Comparison of ENCODE assay signal across 8 mouse cellular contexts in the genomic region with DNA sequence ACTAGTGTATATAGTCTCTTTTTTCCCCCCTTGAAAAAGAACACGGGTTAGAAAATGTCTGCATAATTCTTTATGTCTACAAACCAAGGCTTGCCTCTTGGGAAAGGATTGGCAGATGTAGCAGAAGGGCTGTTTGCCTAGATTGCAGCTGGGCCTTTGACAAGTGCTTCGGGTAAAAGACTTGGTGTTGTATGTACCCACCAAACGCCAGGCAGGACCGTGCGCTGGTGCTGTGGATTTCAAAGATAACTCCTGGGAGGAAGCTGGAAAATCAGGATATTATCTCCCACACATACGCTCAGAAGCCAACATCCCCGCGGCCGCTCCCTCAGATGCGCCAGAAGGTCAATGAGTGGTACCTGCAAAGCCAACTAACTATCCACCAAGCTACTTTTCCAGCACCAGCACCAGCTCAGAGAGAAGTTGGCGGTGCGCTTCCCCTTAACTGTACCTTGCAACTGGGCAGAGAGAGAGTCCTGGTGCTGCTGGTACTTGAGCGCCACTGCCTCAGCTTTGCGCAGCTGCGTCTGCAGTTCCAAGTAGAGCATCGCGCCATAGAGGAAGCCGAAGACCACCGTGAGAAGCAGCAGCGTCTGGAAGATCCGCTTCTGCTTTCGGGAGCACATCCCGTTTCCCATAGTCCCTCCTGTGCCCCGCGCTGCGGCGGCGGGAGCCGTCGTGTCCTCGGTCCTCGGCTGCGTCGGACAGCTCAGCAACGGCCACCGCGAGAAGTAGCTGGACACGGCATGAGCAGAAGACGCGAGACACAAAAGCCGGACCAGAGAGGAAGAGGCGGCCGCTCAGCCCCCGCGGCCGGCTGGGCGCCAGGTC. TPM values are rescaled to one million over a fixed set of nuclear protein-coding genes. Genes with fewer than 3 reads are reported as not detected.
DNase-seq lines count a peak whose midpoint lies in the region; ATAC-seq and TF ChIP-seq lines count a peak whose summit lies in the region.

No protein-coding gene starts in this region.

- H3K4me3 ChIP-seq in bone marrow macrophage, adult 2 months (ENCODE audit: insufficient read depth, low read length) = peak overlapping the region; percentile 84
- H3K4me3 ChIP-seq in forebrain, postnatal 0 days (ENCODE audit: low read depth, low read length) = peak overlapping the region; percentile 83
- H3K4me3 ChIP-seq in intestine, embryonic 14.5 days (ENCODE audit: low read depth, low read length) = peak overlapping the region; percentile 75

- peak overlapping the region; percentile 87 for H3K4me2 ChIP-seq in forebrain, postnatal 0 days (ENCODE audit: low read depth)
- peak overlapping the region; percentile 70 for H3K4me2 ChIP-seq in intestine, embryonic 14.5 days (ENCODE audit: low read length)

- DNase-seq in kidney, postnatal 25 days = peak; percentile 30 to 60
- DNase-seq in kidney, postnatal 4 days = no peak
- DNase-seq in forebrain, postnatal 0 days = peak; percentile 66
- peak; percentile 80 for DNase-seq in intestine, embryonic 14.5 days (ENCODE audit: low spot score)
- DNase-seq in lung, postnatal 10 days = peak; percentile 64
- DNase-seq in right cerebral cortex, postnatal 14 days = peak; percentile 25
- no peak for DNase-seq in Muller cell, postnatal 12 days (ENCODE audit: inconsistent ontology term)

- H3K27me3 ChIP-seq in forebrain, postnatal 0 days (ENCODE audit: insufficient read depth, low read length) = no peaks in the 10 kb centered on the region
- no peaks in the 10 kb centered on the region for H3K27me3 ChIP-seq in intestine, embryonic 14.5 days (replicated peaks; ENCODE audit: control insufficient read depth, insufficient read depth, low read length)

- peak; percentile 15 for ATAC-seq in forebrain, postnatal 0 days
- ATAC-seq in intestine, embryonic 14.5 days (replicated peaks; ENCODE audit: low FRiP score, low TSS enrichment, low read depth) = peak; percentile 15

- 1% methylated on average over 47 of the region's 47 CpGs for WGBS in forebrain, postnatal 0 days
- 1% methylated on average over 47 of the region's 47 CpGs for WGBS in intestine, embryonic 14.5 days

- peaks cover 11% of the 10 kb centered on the region for H3K4me1 ChIP-seq in bone marrow macrophage, adult 2 months (ENCODE audit: control insufficient read depth, insufficient read depth, low read length)
- H3K4me1 ChIP-seq in forebrain, postnatal 0 days (ENCODE audit: insufficient read depth) = peaks cover 15% of the 10 kb centered on the region; the same call in 1 of the 2 replicates
- peaks cover 27% of the 10 kb centered on the region for H3K4me1 ChIP-seq in intestine, embryonic 14.5 days (replicated peaks; ENCODE audit: control insufficient read depth, insufficient read depth, low read length)

- H3K9me3 ChIP-seq in forebrain, postnatal 0 days (ENCODE audit: low read length) = no peaks in the 10 kb centered on the region
- H3K9me3 ChIP-seq in intestine, embryonic 14.5 days (ENCODE audit: control insufficient read depth, low read length) = no peaks in the 10 kb centered on the region

- no peak for TF ChIP-seq POLR2A in bone marrow macrophage, adult 2 months (IDR thresholded peaks at IDR 0.05; ENCODE audit: borderline replicate concordance, low read depth, low read length)

- no peak for TF ChIP-seq CTCF in bone marrow macrophage, adult 2 months (IDR thresholded peaks at IDR 0.05; ENCODE audit: low read depth, low read length)
- no peak for TF ChIP-seq CTCF in forebrain, postnatal 0 days (IDR thresholded peaks at IDR 0.05; ENCODE audit: low read depth)

- peak overlapping the region; percentile 62 for H3K9ac ChIP-seq in forebrain, postnatal 0 days
- H3K9ac ChIP-seq in intestine, embryonic 14.5 days (ENCODE audit: low read length) = peak overlapping the region; percentile 73

- no peaks in the 10 kb centered on the region for H3K36me3 ChIP-seq in forebrain, postnatal 0 days (ENCODE audit: insufficient read depth)
- H3K36me3 ChIP-seq in intestine, embryonic 14.5 days (ENCODE audit: control insufficient read depth, insufficient read depth, low read length) = no peaks in the 10 kb centered on the region

- peak overlapping the region; percentile 55 for H3K27ac ChIP-seq in bone marrow macrophage, adult 2 months (ENCODE audit: insufficient read depth, low read depth, low read length)
- H3K27ac ChIP-seq in forebrain, postnatal 0 days (ENCODE audit: low read depth, low read length) = peak overlapping the region; percentile 80
- H3K27ac ChIP-seq in intestine, embryonic 14.5 days (ENCODE audit: low read depth) = peak overlapping the region; percentile 84

RNA-seq across cellular contexts. Expression of gene Golim4, which starts 0.9 kb away (rescaled TPM):
- 16.0 and 19.7 TPM in 2 replicates for polyA plus RNA-seq in bone marrow macrophage, adult 2 months (2012; ENCODE audit: insufficient read depth, insufficient read length, missing spikeins)
- 16.3 and 24.8 TPM in 2 replicates for total RNA-seq in forebrain, postnatal 0 days (2014; rRNA removed)
- polyA plus RNA-seq in forebrain, postnatal 0 days (2015; fragmentation: Nextera tagmentation; extraction: Ambion mirVana) = 9.0 and 13.5 TPM in 2 replicates
- polyA plus RNA-seq in intestine, embryonic 14.5 days (2014; fragmentation: Nextera tagmentation; extraction: Ambion mirVana) = 42.1 and 43.8 TPM in 2 replicates

Comparison
In these comparisons a context has a peak if more than half of its experiments do, and no peak if none do; other contexts are left out.
1. DNase-seq: peak in kidney, postnatal 25 days (2 of 2), forebrain, postnatal 0 days (single experiment), intestine, embryonic 14.5 days (single experiment), lung, postnatal 10 days (single experiment) and right cerebral cortex, postnatal 14 days (single experiment); none in kidney, postnatal 4 days (0 of 2) and Muller cell, postnatal 12 days (single experiment).
2. Peak in every context shown above with its lines, with median percentiles within 50 percentile points of each other: H3K27ac ChIP-seq and H3K4me3 ChIP-seq.